Mouse (Mus musculus) hindbrain, embryonic 13.5 days (tissue): Measurements from ENCODE around the gene Tuba1a. TPM values are rescaled to one million over a fixed set of nuclear protein-coding genes. Genes with fewer than 3 reads are reported as not detected.
A peak's percentile ranks its signal among the peaks of the same experiment; 100 is the strongest.

ENCODE experiments used
- ATAC-seq: fragments of 200-750 bp; cut with Nextera tagmentation; 2 replicates; pipeline ENCODE4 v1.8.0; 2017; ENCODE audit warnings: moderate TSS enrichment; ENCODE audit not compliant: low FRiP score
- H3K27ac ChIP-seq: fragments of 300-500 bp; sonication (generic); 2 replicates; pipeline ENCODE4 v1.5.1; 2015; ENCODE audit warnings: inconsistent platforms, mild to moderate bottlenecking, moderate library complexity
- H3K27me3 ChIP-seq: fragments of 300-500 bp; sonication (generic); 2 replicates; pipeline ENCODE4 v1.6.1; 2015; ENCODE audit warnings: mild to moderate bottlenecking, inconsistent platforms
- H3K36me3 ChIP-seq: fragments of 300-500 bp; sonication (generic); 2 replicates; pipeline ENCODE4 v1.6.1; 2015; ENCODE audit warnings: mild to moderate bottlenecking, inconsistent platforms
- H3K4me1 ChIP-seq: fragments of 300-500 bp; sonication (generic); replicated peaks from 2 replicates; pipeline ENCODE4 v1.6.1; 2015; ENCODE audit warnings: inconsistent platforms
- H3K4me2 ChIP-seq: fragments of 300-500 bp; sonication (generic); 2 replicates; pipeline ENCODE4 v1.6.1; 2015; ENCODE audit warnings: inconsistent platforms, mild to moderate bottlenecking, moderate library complexity
- H3K4me3 ChIP-seq: fragments of 300-500 bp; sonication (generic); 2 replicates; pipeline ENCODE4 v1.5.1; 2015; ENCODE audit warnings: mild to moderate bottlenecking, inconsistent platforms
- H3K9ac ChIP-seq: fragments of 300-500 bp; sonication (generic); 2 replicates; pipeline ENCODE4 v1.6.1; 2015; ENCODE audit warnings: mild to moderate bottlenecking, inconsistent platforms
- H3K9me3 ChIP-seq: fragments of 300-500 bp; sonication (generic); 2 replicates; pipeline ENCODE4 v1.6.1; 2016; ENCODE audit warnings: inconsistent platforms
- WGBS: fragments of 180-500 bp; shearing (Covaris S2); methylation state at CpG from one replicate; pipeline ENCODE4 v1.1.7; 2015; 5-methylcytosine and 5-hydroxymethylcytosine counted together
- polyA plus RNA-seq: library from polyadenylated mRNA; unstranded; fragments of >200 nt; fragmentation: Nextera tagmentation; extraction: Ambion mirVana; gene quantifications from 2 replicates; pipeline ENCODE4 v1.2.1, GENCODE M21; 2015

Tuba1a gene
- polyA plus RNA-seq = 15,152 and 15,804 TPM in 2 replicates

DNA sequence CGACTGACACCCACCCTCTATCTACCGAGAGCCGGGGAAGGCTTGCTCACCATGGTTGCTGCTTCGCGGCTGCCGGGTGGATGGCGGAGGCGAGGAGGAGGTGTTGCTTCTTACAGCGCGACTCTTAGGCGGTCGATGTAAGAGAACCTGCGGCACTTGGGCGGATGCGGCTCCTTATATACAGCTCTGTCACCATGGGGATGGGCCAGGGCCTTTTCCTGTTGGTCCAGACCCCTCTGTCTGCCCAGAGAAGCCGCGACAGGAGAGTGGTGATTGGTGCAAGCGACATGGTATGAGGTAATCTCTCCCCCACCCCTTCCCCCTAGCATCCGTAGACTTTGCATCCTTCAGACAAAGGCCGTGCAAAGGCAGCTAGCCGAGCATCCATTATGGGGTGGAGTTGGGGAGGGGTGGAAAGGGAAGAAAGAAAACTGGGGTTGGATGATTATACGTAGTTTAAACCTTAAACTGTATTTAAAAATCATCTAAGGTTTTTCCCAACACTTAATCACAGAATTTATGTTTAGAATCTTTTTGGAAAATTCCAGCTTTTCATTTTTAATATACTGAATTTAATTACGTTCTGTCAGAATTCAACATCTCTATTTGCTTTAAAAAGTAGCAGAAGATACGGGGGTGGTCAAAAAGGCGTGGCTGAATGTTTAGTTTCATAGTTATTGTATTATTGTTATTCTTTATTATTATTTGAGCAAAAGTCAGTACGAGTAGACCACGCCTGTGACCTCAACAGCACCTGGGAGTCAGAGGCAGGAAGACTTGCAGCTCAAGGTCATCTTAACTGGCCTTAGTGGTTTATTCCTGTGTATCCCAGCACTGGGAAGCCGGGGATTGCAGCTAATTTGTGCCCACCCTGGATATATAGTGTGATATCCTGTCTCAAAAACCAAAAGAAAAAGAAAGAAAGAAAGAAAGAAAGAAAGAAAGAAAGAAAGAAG is at the start of gene Tuba1a, which contains the start of gene Gm49450:
Gene Tuba1a (minus strand): TSS at position 303 of the 956 bp plus-strand sequence.
Gene Gm49450 (minus strand): TSS at position 151 of the 956 bp plus-strand sequence.
- peak within 1 kb of the TSS; percentile 100 for H3K9ac ChIP-seq
- ATAC-seq = peak; percentile 99
- peaks cover 16% of the 10 kb centered on the region for H3K4me1 ChIP-seq
- peak within 1 kb of the TSS; percentile 81 for H3K4me3 ChIP-seq
- H3K36me3 ChIP-seq = peaks cover 15% of the 10 kb centered on the region
- 2% methylated on average over 28 of the region's 28 CpGs for WGBS
- H3K9me3 ChIP-seq = no peaks in the 10 kb centered on the region
- no peaks in the 10 kb centered on the region for H3K27me3 ChIP-seq
- peak within 1 kb of the TSS; percentile 80 for H3K4me2 ChIP-seq
- H3K27ac ChIP-seq = peak within 1 kb of the TSS; percentile 99

GRCm38 (mm10) chr15:99001451-99001931 is 48.0 kb upstream of the Tuba1a start:
- no peak overlapping the region for H3K27ac ChIP-seq
- peak overlapping the region; percentile 49; the same call in 1 of the 2 replicates for H3K9ac ChIP-seq
- no peak overlapping the region for H3K4me3 ChIP-seq
- H3K4me1 ChIP-seq = peaks cover 40% of the 10 kb centered on the region
- H3K36me3 ChIP-seq = no peaks in the 10 kb centered on the region
- no peaks in the 10 kb centered on the region for H3K9me3 ChIP-seq
- 16% methylated on average over 17 of the region's 17 CpGs for WGBS
- H3K4me2 ChIP-seq = peak overlapping the region; percentile 47
- H3K27me3 ChIP-seq = peaks cover 8% of the 10 kb centered on the region; the same call in 1 of the 2 replicates
- ATAC-seq = peak; percentile 31; the same call in 1 of the 2 replicates

GRCm38 (mm10) chr15:99000535-99001283 is 47.2 kb upstream of the Tuba1a start:
- H3K27ac ChIP-seq = 0 out of 2 replicates have a peak overlapping the region, but pooled peaks have one; percentile 37
- no peak for ATAC-seq
- 43% methylated on average over 14 of the region's 14 CpGs for WGBS
- no peak overlapping the region for H3K4me3 ChIP-seq
- H3K4me1 ChIP-seq = peaks cover 40% of the 10 kb centered on the region
- 0 out of 2 replicates have a peak overlapping the region, but pooled peaks have one; percentile 9 for H3K9ac ChIP-seq
- no peaks in the 10 kb centered on the region for H3K9me3 ChIP-seq
- H3K27me3 ChIP-seq = peaks cover 8% of the 10 kb centered on the region; the same call in 1 of the 2 replicates
- no peaks in the 10 kb centered on the region for H3K36me3 ChIP-seq
- H3K4me2 ChIP-seq = no peak overlapping the region

DNA sequence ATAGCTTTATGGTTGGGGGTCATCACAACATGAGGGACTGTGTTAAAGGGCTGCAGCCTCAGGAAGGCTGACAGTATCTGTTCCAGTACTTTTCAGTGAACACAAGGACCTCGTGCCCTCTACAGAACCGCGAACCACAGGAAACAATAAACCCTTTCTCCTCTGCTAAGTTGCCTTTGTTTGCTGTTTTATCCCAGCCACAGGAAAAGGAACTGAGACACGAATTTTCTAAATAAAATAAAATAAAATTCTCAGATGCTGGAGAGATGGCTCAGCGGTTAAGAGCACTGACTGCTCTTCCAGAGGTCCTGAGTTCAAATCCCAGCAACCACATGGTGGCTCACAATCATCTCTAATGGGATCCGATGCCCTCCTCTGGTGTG is 45.3 kb upstream of the Tuba1a start:
- Histone ChIP-seq H3K4me2 (no peak overlapping the region), H3K9me3 (no peaks in the 10 kb centered on the region), H3K36me3 (no peaks in the 10 kb centered on the region), H3K4me1 (peaks cover 49% of the 10 kb centered on the region), H3K27ac (no peak overlapping the region), H3K27me3 (peaks cover 8% of the 10 kb centered on the region; the same call in 1 of the 2 replicates), H3K4me3 (no peak overlapping the region), H3K9ac (no peak overlapping the region)
- no peak for ATAC-seq
- 36% methylated on average over 6 of the region's 6 CpGs for WGBS

GRCm38 (mm10) chr15:98997938-98998774 is 44.7 kb upstream of the Tuba1a start:
- Histone ChIP-seq H3K27ac (peak overlapping the region; percentile 5; the same call in 1 of the 2 replicates), H3K9ac (peak overlapping the region; percentile 43; the same call in 1 of the 2 replicates), H3K9me3 (no peaks in the 10 kb centered on the region), H3K4me3 (no peak overlapping the region), H3K36me3 (no peaks in the 10 kb centered on the region), H3K27me3 (peaks cover 8% of the 10 kb centered on the region; the same call in 1 of the 2 replicates), H3K4me2 (no peak overlapping the region), H3K4me1 (peaks cover 53% of the 10 kb centered on the region)
- no peak for ATAC-seq
- 42% methylated on average over 13 of the region's 13 CpGs for WGBS

DNA sequence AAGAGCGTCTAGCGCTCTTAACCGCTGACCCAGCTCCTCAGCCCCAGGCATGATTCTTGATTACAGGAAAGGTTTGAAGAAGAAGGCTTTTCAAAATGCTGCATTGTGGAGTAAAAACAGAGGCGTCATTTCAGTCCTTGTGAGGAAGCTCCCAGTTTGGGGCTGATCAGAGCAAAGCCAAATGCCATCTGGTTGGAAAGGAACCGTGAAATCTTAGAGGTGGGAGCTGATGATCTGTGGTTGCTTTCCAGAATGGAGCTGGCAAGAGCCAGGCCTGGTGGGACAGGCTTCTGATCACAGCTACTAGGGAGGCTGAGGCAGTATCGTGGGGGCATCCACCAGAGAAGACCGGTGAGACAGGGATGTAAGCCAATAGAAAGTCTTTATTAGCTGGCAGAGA is 43.3 kb upstream of the Tuba1a start:
- 76% methylated on average over 7 of the region's 7 CpGs for WGBS
- peak overlapping the region; percentile 44; the same call in 1 of the 2 replicates for H3K27ac ChIP-seq
- no peaks in the 10 kb centered on the region for H3K36me3 ChIP-seq

GRCm38 (mm10) chr15:98994957-98995520 is 41.5 kb upstream of the Tuba1a start:
- Histone ChIP-seq H3K27me3 (no peaks in the 10 kb centered on the region), H3K36me3 (no peaks in the 10 kb centered on the region), H3K4me3 (no peak overlapping the region), H3K9ac (no peak overlapping the region), H3K27ac (no peak overlapping the region), H3K9me3 (no peaks in the 10 kb centered on the region), H3K4me2 (no peak overlapping the region), H3K4me1 (peaks cover 66% of the 10 kb centered on the region)
- ATAC-seq = no peak
- 80% methylated on average over 9 of the region's 9 CpGs for WGBS

More for the DNA sequence above, 43.3 kb upstream of the Tuba1a start:
- Histone ChIP-seq H3K9me3 (no peaks in the 10 kb centered on the region), H3K4me1 (peaks cover 62% of the 10 kb centered on the region), H3K9ac (no peak overlapping the region), H3K4me3 (no peak overlapping the region), H3K4me2 (no peak overlapping the region), H3K27me3 (no peaks in the 10 kb centered on the region)
- ATAC-seq = no peak

- no peak for ATAC-seq
- Histone ChIP-seq H3K27me3 (no peaks in the 10 kb centered on the region), H3K36me3 (no peaks in the 10 kb centered on the region), H3K9me3 (no peaks in the 10 kb centered on the region), H3K9ac (peak overlapping the region; percentile 85; the same call in 1 of the 2 replicates), H3K4me3 (peak overlapping the region; percentile 44; the same call in 1 of the 2 replicates), H3K4me1 (peaks cover 78% of the 10 kb centered on the region), H3K4me2 (peak overlapping the region; percentile 86), H3K27ac (peak overlapping the region; percentile 99)
- WGBS = 1% methylated on average over 11 of the region's 11 CpGs
Observed at GRCm38 (mm10) chr15:98993865-98994264, 40.4 kb upstream of the Tuba1a start.

DNA sequence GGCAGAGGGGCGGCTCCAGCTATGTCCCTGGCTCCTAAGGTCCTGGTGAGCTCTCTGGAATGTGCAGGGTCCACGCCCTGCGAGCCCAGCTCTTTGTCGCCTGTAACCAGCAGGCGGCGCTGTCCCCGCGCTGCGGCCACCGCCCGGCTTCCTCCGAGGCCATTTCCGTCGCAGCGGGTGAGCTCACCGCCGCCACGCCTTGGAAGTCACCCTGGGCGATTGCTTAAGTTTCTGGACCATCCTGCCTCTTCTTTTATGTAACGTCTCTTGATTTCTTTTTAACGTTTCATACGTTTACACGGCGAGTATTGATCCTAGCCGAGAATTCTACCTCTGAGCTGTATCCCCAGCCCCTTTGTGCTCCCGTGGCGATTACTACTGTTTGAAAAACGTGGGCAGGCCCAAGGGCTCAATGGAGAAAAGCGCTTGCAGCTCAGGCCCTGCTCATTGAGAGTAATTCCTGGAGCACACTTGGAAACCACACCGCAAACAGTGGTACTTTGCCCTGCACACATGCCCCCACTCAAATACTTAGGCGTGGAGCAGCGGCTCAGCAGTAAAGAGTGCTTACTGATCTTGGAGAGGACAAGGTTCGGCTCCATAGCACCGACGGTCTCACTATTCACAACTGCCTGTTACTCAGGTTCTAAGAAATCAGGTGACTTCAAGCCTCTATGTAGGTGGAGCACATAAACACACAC is 39.7 kb upstream of the Tuba1a start:
- peak overlapping the region; percentile 85 for H3K9ac ChIP-seq
- peak overlapping the region; percentile 99 for H3K27ac ChIP-seq
- WGBS = 2% methylated on average over 35 of the region's 35 CpGs
- peak; percentile 87 for ATAC-seq
- H3K36me3 ChIP-seq = no peaks in the 10 kb centered on the region
- peaks cover 79% of the 10 kb centered on the region for H3K4me1 ChIP-seq
- H3K4me2 ChIP-seq = peak overlapping the region; percentile 86
- no peaks in the 10 kb centered on the region for H3K9me3 ChIP-seq
- H3K4me3 ChIP-seq = peak overlapping the region; percentile 44
- no peaks in the 10 kb centered on the region for H3K27me3 ChIP-seq

DNA sequence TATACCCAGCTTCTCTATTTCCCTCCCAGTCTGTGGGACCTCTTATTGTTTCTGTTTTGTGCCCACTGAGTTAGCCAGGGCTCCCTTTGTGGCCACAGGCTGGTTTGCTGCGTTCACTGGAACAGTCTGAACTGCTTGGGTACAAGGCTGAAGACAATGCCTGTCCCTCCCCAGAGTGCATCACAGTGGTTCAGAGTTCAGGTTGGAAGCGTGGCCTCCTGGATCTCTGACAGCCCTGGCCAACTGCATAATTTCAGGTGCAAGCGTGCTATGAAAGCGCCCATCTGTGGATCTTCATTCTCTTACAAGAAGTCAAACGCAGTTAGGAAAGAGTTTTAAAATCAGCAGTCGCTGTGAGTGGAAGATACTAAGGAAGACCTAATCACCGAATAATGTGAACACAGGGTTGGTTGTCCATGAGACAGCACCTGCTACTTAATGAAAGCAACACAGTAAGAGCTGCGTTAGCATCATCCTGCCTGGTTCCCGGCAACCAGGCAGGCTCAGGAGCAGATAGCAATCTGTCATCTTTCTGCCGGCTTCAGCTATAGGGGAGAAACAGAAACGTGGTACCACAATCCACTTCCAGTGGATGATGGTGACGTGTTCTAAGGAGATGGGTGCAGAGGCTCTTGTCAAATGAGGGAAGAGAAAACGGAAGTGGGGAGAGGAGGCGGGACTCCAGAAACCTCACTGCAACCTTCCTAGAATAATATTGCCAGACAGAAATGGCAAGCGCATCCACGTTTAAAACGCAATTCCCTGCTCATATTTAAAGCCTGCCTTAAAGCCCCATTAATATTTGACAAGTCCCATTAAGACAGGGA is 38.8 kb upstream of the Tuba1a start:
- H3K36me3 ChIP-seq = no peaks in the 10 kb centered on the region
- 17% methylated on average over 17 of the region's 17 CpGs for WGBS
- ATAC-seq = peak; percentile 88
- H3K4me3 ChIP-seq = peak overlapping the region; percentile 44
- H3K27me3 ChIP-seq = no peaks in the 10 kb centered on the region
- H3K9ac ChIP-seq = peak overlapping the region; percentile 85
- H3K4me2 ChIP-seq = peak overlapping the region; percentile 86
- H3K27ac ChIP-seq = peak overlapping the region; percentile 99
- H3K4me1 ChIP-seq = peaks cover 79% of the 10 kb centered on the region
- no peaks in the 10 kb centered on the region for H3K9me3 ChIP-seq
